Mouse (Mus musculus) heart, adult 11 months (tissue): ENCODE data around the gene Gtf3c1.

Experiments
- DNase-seq: peaks from one replicate; pipeline ENCODE4 v3.0.0; 2022

The Gtf3c1 gene

DNA sequence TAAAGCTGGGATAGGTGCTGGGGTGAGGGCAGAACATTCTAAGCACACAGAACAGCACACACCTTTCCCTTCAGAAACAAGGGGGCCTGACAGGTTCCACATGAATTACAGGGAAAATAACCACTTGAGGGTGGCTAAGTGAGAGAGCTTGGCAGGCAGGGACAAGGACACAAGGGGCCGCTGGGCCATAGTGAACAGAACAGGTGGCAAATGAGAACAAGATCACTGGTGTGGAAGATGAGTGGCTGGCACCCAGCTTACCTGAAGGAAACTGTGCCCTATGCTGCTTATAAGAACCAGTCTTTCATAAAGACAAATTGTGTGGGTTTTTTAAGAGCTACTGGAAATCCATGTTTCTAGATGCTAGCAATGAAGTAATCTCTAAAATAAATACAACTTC lies 4.8 kb downstream of the Gtf3c1 start:
- no peak for DNase-seq

DNA sequence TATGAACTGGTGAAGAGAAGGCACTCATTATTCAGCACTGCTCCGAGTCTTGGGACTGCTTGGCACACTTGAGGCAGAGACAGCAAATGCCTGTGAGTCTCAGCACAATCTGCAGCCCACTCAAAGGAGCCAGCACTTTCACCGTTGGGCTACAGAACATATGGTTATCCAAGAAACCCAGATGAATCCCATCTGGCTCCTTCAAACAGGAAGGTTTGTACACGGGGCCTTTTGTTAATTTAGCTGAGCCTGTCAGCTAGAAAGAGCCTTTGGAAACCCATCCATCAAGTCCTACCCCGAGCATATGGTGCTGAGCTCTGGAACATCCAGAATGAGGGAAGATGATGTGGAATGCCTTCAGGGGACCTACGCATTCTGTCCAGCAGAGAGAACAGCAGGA lies 13.5 kb downstream of the Gtf3c1 start:
- no peak for DNase-seq

DNA sequence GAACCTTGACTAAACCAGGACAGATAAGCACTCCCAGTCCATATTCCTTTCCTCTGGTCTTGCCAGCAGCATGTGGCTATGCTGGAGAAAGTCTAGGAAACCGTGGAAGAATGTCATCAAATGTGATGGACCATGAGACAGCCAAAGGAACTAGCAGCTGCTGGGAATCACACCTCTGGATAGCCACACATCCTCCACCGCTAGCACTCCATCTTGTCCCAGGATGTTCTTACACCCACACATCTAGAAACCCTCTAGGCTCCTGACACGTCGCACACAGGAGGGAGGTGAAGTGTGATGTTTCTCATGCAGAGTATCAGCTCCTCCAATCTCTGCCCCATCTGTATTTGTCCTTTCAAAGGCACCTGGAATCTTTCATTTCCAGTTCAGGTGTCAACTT lies 17.1 kb downstream of the Gtf3c1 start:
- DNase-seq: no peak

DNA sequence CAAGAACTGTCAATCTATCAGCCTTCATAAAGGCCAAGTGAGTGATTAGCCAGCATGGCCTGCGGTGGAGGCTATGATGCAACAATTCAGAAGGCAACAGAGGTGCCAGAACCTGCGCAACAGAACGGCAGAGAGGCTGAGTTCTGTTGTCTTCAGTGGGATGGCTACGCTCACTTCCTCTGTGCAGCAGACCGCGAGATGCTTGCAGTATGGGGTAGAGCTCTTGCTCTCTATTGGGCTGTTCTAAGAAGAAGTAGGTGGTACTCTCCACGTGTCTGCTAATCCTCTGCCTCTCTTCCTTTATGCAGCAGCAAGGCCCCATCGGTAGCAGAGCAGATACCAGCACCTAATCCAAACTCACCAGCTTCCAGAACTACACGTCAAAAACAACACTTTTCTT lies 27.6 kb downstream of the Gtf3c1 start:
- no peak for DNase-seq

DNA sequence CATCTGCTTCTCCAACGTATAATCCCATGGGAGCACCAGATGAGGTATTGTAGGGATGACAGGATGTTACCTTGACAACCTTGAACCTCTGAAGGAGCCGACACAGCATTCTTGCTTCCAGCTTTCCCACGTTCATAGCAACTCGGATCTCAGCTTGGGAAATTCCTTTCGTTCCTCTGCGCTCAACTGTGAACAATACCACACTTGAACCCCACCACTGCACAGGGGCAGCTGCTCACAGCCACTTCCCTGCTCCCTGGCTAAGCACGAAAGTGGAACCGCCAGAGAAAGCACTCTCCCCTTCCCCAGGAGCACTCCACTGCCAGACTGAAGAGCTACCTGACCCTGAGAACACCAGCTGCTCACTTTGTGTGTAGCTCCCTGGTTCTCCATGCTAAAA lies 28.8 kb downstream of the Gtf3c1 start:
- DNase-seq: no peak

DNA sequence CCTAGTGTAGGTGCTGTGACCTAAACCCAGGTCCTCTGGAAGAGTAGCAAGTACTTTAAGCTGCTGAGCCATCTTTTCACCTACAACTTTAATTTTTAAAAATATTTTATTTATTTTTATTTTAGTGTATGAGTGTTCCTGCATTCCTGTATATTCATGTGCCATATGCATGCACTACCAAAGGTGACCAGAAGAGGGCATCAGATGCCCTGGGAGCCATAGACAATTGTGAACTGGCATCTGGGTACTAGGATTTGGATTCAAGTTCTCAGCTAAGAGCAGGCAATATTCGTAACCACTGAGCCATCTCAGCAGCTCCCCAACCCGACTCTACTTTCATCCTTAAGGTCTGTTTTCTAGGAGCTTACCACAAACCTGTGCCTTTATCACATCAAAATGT lies 32.7 kb downstream of the Gtf3c1 start:
- DNase-seq: no peak

DNA sequence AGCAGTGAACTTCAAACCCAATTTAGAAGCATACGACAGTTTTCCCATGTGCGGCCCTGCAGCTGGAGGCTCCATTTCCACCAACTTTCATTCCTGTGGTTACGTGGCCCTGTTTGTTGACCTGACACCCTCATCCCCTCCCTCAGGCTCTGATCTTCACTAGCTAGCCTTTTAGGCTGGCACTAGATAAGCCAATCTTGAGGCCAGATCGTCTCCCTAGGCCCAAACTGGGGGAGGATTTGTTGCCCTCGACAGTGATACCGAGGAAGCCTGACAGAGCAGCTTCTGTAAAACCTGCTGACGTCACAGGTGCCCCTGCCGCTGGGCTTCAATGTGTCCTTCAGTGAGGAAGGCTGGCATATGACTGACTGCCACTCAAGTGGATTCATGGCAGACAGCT lies 36.2 kb downstream of the Gtf3c1 start:
- no peak for DNase-seq

DNA sequence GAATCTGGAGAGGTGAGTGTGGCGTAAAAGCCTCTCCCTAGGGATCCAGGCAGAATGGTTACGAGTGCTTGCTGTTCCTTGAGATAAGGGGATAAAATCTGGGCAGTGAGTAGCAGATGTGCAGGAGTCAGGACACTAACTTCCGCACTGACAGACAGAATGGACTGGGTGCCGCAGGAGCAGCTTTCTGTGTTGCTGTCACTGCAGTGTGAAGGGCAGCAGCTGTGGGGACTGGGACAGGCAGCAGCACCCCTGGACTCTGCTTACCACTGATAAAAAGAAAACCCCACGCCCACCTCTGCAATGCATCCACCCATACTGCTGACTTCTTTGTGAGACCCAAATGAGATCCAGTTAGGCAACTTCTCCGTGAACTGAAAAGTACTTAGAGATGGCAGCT lies 36.7 kb downstream of the Gtf3c1 start:
- DNase-seq: no peak

DNA sequence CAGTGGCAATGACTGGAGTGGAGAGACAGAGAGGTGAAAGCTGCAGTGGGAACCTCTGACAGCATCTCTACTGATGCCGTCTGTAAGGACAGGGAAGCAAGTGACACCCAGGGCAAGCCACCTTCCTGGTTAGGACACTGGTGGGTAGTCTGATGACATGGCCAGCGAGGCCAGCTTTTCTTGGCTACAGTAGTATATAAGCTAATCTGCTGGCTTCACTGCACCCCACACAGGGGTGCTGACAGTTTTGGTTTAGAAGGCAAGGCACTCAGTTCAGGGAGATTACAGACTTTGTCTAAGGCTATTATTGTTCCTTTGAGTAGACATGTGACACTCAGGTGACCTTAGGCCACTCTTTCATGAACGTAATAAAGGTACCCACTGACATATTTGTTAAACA lies 43.9 kb downstream of the Gtf3c1 start:
- no peak for DNase-seq

DNA sequence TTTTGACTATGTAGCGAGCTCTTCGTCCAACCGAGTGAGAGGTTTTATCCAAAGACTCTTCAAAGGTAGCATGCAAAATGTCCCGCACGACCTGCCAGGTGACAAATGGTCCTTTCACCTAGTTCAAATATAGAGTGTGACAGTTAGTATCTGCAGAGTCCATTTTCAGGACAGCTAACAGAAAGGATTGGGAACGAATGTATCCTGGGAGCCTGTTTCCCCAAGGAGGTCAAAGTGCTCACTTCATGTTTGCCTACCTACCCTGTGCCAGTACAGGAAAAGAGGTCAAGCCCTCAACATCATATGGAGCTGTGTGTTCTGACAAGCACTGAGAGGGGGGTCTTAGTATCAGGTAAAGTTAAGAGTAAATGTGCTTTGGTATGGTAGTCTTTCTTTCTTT lies 50.1 kb downstream of the Gtf3c1 start:
- no peak for DNase-seq

DNA sequence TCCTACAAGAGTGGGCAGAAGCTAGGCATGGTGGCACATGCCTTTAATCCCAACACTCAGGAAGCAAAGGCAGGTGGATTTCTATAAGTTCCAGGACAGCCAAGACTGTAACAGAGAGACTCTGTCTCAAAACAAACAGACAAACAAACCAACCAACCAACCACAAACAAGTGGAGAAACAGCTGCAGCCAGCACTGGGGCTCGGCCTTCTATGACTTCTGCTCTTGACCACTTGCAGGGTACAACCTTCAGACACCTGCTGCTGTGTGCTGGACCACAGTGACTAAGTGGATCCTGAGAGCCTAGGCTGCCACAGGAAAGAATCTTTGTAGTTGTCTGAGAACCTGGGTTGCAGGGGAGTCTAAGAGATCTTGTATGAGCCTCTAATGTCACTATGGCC lies 58.6 kb downstream of the Gtf3c1 start:
- DNase-seq: no peak

DNA sequence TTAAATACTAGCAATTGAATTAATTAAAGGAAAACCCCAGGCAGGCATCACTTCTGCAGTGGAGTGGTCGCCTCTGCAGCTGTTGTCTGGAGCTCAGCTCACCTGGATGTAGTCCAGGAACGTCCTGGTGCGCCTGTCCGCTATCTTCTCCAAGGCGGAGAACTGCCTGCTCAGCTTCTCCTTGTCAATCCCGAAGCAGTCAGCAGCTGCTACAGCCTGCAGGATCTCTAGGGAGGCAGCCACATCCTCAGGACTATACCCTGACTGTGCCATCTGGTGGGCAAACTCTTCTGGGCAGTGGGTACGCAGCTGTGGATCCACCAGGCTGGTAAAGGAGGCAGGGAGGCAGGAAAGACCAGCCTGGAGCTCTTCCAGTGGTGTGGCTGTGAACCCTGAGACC lies 62.2 kb downstream of the Gtf3c1 start:
- DNase-seq: no peak

DNA sequence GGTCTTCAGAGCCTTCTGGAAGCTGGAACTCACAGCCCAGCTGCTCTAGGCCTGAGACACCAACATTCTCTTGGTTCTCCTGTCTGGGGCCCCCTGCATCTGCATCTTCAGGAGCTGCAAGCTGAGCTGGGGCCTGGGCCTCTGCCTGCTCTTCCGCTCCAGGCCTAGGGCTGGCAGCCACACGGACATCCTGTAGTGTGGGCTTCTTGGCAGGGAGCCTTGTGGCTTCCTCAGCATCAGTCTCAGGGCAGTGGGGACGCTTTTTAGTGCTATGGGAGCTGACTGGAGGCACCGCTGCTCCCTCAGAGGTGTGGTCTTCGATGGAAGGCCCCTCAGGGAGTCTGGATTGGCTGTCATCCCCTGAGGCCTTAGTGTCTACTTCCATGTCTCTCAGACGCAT lies 63.7 kb downstream of the Gtf3c1 start:
- DNase-seq: no peak

DNA sequence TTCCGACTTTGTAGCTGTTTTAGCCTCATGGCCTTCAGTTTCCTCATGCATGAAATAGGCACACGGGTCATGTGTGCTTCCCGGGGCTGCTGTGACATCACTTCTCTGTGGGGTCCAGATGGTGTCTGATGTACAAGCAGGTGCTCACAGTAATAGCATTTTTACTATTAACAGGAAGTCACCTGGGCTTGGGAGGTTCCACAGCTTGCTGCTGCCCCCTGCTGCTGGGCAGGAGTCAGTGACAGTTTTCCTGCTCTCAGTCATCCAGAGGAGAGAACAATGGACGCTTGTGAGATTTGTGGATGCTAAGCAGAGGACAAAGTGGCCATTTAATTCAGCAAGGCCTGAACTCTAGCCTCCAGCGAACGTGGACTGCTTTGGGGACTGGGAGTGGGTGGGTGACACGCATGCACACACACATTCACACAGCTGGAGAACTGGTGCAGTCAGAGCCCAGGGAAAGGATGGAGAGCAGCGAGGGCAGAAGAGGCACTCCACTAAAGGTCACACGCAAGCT lies 68.7 kb downstream of the Gtf3c1 start:
- DNase-seq: peak; percentile 94

DNA sequence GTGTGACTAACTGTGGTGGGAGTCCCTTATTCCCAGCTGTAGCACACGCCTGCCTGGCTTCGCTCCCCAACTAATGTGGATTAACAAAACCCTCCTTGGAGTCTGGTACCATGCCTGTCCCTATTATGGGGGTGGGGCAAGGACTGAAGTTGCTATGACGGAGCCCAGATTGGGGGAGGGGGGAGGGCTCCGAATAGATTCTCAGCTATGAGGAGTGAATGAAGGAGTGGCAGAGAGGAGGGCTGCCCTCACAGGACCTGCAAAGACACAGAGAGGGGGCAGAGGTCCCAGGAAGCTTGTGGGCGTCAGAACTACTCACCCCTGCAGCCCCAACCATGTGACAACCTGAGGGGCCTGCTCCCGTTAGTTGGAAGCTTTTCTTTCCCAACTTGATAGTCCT lies 69.2 kb downstream of the Gtf3c1 start:
- DNase-seq: no peak

DNA sequence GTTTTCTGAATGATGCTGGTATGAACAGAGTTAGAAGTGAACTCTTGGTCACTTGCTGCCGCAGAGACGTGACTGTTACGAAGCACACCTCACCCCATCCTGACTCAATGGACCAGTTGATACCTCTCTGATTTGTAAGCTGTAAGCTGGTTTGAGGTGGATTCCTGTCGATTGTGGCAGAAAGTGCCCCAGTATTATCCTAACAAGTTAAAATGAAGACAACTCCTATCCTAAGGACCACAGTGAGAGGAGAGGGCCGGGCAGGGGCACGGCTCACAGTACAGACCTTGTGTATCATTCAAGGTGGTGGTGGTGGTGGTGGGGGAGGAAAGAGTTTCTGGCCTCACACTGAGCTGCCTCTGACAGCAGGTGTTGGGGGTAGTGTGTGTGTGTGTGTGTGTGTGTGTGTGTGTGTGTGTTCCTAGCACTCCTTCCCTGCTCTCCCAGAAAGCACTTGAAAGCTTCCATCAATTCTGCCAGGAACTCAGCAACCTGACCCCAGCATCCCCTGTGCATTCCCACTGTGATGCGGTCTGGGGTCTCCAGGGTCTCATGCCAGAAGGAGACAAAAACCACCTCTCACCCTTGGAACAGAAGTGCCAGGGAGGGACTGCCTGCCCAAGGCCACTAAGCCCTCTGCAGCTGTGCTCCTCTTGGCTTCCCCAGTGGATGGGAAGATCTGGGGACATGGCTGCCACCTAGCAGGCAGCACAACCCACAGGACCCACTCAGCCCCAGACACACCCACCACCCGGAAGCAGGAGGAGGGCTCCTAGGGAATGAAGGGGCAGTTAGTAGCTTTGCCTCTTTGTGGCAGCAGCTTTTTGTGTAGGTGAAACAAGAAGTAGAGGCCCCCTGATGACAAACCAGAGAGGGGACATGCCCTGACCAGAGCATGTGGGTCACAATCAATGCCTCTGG lies 70.1 kb downstream of the Gtf3c1 start:
- DNase-seq: peak; percentile 90

DNA sequence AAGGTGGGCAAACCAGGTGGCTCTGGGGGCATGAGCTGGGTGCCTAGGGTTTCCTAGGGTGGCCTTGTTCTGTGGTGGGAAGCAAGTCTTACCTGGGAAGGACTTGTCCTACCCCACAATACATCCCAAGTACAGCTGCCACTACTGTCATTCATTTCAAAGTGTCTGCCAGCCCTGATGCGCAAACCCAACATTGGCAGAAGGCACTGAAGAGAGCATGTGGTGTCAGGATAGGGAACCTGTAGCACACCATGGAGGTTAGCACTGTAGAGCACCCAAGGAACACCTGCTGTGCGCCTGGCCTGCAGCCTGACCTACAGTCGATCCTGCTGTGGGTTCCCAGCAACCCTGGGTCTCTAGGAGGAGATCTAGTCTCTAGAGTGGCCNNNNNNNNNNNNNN lies 76.6 kb downstream of the Gtf3c1 start:
- DNase-seq: peak; percentile 85

DNA sequence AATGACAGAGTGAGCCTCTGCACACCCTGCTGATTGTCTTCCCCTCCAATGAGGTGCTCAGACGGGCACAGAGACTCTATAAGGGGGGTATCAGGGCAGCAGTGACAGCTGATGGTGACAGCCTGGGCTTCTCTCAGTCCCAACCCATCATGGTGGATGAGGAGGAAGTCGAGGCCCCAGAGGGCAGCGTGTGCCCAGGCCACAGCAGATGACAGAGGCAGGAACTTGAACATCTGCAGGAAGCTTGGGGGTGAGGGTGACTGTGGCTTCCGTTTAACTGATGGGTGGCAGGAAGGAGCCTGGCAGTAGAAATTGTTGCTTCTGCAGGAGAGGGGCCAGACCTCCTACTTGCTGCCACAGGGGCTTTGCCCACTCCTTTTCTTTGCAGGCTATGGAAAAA lies 77.3 kb downstream of the Gtf3c1 start:
- peak; percentile 97 for DNase-seq

DNA sequence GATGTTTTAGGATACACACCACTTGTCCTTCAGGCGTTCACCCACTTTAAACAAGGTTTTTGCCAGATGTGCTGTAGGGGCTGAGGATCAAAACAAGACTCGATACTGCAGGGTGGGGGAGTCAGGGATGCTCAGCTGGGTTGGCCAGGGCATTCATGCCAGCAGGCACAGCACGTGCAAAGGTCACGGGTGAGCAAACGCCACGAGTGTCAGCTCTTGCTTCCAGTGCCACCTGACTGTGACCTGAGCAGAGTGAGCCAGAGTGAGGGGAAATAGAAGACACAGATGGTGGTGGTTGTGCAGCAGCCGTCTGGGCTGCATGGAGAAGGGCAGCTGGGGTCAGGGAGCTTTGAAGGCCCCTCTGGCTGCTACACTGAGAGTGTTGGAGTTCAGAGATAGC lies 81.8 kb downstream of the Gtf3c1 start:
- DNase-seq: no peak

DNA sequence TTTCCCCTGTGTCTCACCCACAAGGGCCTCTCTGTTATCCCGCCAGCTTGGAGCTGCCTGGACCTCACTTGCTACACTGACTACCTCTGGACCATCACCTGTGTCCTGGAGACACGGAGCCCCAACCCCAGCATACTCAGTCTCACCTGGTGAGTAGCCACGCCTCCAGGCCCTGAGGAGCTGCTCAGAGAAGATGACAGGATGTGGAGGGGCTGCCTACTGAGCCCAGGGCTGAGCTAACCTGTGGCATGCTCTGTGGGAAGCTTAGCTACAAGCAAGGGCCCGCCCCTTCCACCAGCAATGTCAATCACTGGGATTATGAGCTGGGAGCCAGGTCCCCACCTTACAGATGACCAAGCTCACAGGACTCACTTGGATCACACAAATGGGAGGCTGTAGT lies 82.4 kb downstream of the Gtf3c1 start:
- peak; percentile 89 for DNase-seq

DNA sequence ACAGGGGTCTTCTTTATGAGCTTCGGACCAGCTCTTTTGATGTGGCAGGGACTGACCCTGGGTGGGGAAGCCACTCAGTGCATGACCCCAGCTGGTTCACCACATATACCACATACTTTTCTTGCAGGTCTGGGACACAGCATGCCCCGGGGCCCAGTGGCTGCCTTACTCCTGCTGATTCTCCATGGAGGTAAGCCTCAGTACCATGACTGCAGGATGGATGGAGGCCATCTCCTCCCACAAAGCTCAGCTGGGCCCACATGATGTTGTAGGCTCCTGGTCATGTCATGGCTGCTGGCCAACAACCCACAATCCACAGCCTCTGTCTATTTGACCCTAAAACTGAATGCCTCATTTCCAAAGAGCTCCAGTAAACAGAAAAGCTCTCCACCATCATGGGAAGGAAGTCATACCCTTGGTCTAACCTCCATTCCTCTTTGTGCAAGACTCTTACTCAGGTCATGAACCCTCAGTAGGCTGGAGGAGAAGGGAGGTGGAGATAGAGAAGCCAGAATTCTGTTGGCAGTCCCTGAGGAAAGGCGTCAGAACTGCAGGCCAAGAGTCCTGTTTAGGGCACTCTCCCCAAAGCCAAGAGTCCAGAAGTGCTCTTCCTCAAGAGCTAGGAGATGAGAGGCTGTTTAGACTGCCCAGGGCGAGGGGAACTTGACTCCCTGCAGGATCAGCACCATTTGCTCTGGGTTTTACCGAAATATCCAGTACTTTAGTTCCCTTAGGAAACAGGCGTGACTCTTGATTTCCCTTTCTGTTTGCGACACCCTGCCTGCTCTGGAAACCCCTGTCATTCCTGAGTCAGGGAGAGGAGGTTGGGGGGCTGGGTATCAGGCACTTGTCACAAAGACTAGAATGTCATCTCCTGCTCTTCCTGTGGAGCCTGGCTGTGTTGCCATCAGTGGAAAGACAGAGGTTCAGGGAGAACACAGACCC lies 84.6 kb downstream of the Gtf3c1 start:
- DNase-seq: peak; percentile 94

DNA sequence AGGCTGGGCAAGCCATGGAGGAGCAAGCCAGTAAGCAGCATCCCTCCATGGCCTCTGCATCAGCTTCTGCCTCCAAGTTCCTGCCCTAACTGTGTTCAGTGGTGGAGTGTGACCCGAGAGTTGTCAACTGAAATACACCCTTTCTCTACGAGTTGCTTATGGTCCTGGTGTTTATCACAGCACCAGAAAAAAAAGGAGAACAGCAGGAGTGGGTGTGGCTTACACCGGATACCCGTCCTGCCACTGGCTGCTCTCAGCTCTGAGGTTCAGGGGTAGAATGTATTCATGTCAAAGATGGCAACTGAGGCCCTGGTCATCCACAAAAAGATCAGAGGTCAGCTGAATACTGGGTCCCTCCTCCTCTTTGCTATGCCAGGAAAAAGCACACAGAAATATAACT lies 87.5 kb downstream of the Gtf3c1 start:
- no peak for DNase-seq

DNA sequence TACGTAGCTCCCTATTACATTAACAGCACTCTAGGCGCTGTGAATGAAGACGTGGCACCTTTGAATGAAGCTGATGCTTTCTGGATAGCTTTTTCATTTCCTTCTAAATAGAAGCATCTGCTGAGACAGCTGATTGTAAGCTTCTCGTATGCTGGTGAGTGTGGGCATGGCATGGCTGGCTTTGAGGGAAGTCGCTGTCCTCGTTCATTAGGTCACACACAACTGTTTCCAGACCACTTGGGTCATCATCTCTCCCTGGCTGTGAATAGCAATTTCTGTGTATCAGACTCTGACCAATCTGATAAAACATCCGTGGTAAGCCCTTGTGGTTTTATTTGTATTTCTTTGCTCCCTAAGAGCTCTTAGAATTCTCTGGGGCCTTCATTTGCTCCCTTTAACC lies 89.6 kb downstream of the Gtf3c1 start:
- peak; percentile 95 for DNase-seq

DNA sequence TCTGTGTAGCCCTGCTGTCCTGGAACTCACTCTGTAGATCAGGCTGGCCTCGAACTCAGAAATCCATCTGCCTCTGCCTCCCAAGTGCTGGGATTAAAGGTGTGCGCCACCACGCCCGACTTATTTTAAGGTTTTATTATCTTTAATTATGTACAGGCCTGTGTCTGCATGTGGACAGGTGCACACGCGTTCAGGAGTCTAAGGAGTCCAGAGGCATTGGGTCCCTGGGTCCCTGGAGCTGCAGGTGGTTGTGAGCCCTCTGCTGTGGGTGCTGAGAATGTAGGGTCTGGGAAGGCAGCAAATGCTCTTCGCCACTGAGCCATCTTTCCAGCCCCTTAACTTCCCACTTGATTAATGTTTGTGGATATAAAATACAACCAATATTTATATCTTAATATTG lies 92.1 kb downstream of the Gtf3c1 start:
- DNase-seq: peak; percentile 61
